Mouse (Mus musculus): ENCODE measurements around the gene Msh5.

DNA sequence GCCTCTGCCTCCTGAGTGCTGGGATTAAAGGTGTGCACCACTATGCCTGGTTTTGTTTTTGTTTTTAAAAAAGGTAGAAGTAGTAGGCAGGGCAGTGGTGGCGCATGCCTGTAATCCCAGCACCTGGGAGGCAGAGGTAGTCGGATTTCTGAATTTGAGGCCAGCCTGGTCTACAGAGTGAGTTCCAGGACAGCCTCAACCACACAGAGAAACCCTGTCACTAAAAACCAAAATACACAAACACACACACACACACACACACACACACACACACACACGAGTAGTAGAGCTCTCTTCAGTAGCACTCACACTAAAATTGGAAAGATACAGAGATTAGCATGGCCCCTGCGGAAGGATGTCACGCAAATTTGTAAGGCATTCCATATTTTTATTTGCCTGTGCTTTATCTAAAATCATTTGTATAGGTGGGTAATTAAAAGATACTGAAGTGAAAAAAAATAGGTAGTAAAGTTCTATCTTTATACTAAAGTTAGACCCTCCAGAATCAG, 2.4 kb upstream of the Msh5 start:
- no peak for TF ChIP-seq POLR2A (IDR thresholded peaks at IDR 0.05; ENCODE audit: low read depth, low read length)
- TF ChIP-seq CTCF (IDR thresholded peaks at IDR 0.05; ENCODE audit: extremely low read depth, insufficient read length, insufficient replicate concordance, low read depth, low read length): no peak
